Mouse (Mus musculus) C2C12 (cell line): Measurements from ENCODE around the gene Trim67. TPM values are rescaled to one million over a fixed set of nuclear protein-coding genes. Genes with fewer than 3 reads are reported as not detected.

Experiments used
- H3K27me3 ChIP-seq: one replicate; pipeline ENCODE4 v1.6.1; 2011; ENCODE audit not compliant: control insufficient read depth, insufficient read depth, insufficient read length
- H3K36me3 ChIP-seq: one replicate; pipeline ENCODE4 v1.6.1; 2011; ENCODE audit not compliant: control insufficient read depth, insufficient read depth
- H3K4me3 ChIP-seq: one replicate; pipeline ENCODE4 v1.5.1; 2011; ENCODE audit warnings: mild to moderate bottlenecking, control low read depth; ENCODE audit not compliant: poor library complexity, insufficient read depth, severe bottlenecking
- H3K79me2 ChIP-seq: one replicate; pipeline ENCODE4 v1.6.1; 2011; ENCODE audit not compliant: control insufficient read depth, insufficient read depth
- H3K79me3 ChIP-seq: one replicate; pipeline ENCODE4 v1.6.1; 2011; ENCODE audit warnings: low read depth, control low read depth
- H3ac ChIP-seq: one replicate; pipeline ENCODE3; 2011; ENCODE audit warnings: low read depth; ENCODE audit not compliant: control insufficient read depth, insufficient read length
- CEBPB ChIP-seq: IDR thresholded peaks from one replicate; pipeline ENCODE4 v1.6.1; 2011; ENCODE audit warnings: low read depth, mild to moderate bottlenecking, control low read depth, moderate library complexity
- CTCF ChIP-seq: IDR thresholded peaks from one replicate; pipeline ENCODE4 v1.5.1; 2011; ENCODE audit not compliant: control insufficient read depth, insufficient read depth, insufficient read length
- FOSL1 ChIP-seq: IDR thresholded peaks from one replicate; pipeline ENCODE4 v1.8.0; 2011; ENCODE audit warnings: mild to moderate bottlenecking, low read length; ENCODE audit not compliant: poor library complexity, insufficient read depth, severe bottlenecking
- MAX ChIP-seq: IDR thresholded peaks from one replicate; pipeline ENCODE4 v1.6.1; 2011; ENCODE audit warnings: mild to moderate bottlenecking, control low read depth
- MYOD1 ChIP-seq: IDR thresholded peaks from one replicate; pipeline ENCODE4 v1.6.1; 2011; ENCODE audit warnings: low read depth; ENCODE audit not compliant: control insufficient read depth, insufficient read length
- MYOG ChIP-seq: IDR thresholded peaks from one replicate; pipeline ENCODE4 v1.6.1; 2011; ENCODE audit not compliant: control insufficient read depth, insufficient read length; ENCODE audit errors: extremely low read depth
- USF1 ChIP-seq: IDR thresholded peaks from one replicate; pipeline ENCODE4 v1.6.1; 2011; ENCODE audit warnings: low read depth, mild to moderate bottlenecking, control low read depth, moderate library complexity
- polyA plus RNA-seq: library from polyadenylated mRNA; unstranded; fragments of >200 nt; fragmentation: generic; extraction: Trizol; gene quantifications from one replicate; pipeline ENCODE4 v1.2.1, GENCODE M21; 2012; ENCODE audit warnings: missing spikeins

The Trim67 gene
- polyA plus RNA-seq, 1 experiment: not detected

DNA sequence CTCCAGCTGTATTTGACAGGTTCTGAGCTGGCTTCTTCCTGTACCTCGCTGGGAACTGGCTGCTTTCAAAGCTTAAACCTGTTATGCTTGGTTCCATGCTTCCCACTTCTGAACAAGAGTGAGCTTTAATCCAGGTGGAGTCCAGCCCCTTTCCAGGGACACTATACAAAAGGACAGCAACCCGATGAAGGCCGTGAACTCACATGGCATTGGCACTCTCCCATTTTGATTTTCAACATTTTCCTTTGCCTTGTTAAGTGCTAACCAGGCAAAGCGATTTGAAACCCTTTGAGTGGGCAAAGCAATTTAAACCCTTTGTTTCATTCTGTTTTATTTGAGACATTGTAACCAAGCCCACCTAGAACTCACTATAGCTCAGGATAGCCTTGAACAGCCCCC lies 38.1 kb upstream of the Trim67 start:
- TF ChIP-seq CTCF (no peak), MYOG (no peak), MYOD1 (no peak), MAX (no peak), FOSL1 (no peak), USF1 (no peak), CEBPB (no peak)
- peaks cover 54% of the 10 kb centered on the region for H3K27me3 ChIP-seq

DNA sequence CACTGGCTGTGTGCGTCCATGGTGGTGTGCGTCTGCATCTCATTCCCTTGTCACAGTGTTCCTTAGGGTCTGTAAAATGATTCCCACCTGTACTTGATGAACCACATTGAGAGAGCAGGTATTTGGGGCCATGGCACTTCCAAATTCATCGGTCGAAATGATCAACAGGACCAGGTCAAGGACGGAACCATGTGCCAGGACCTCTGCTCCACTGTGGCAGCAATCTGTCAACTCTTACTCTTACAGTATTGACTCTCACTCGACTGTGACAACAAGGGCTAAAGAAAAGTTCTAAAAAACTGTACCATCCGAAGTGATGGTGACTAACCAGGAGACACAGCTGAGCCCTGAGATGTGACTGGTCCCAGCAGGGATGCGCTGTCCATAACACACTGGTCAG lies 37.4 kb upstream of the Trim67 start:
- peaks cover 57% of the 10 kb centered on the region for H3K27me3 ChIP-seq
- H3K79me2 ChIP-seq: no peaks in the 10 kb centered on the region
- H3K4me3 ChIP-seq: no peak overlapping the region
- TF ChIP-seq CEBPB (no peak), MAX (no peak), FOSL1 (no peak), CTCF (no peak), USF1 (no peak), MYOG (no peak), MYOD1 (no peak)
- H3K36me3 ChIP-seq: no peaks in the 10 kb centered on the region
- no peak overlapping the region for H3ac ChIP-seq
- no peaks in the 10 kb centered on the region for H3K79me3 ChIP-seq

More for the DNA sequence above, 38.1 kb upstream of the Trim67 start:
- Histone ChIP-seq H3K79me3 (no peaks in the 10 kb centered on the region), H3ac (no peak overlapping the region), H3K4me3 (no peak overlapping the region), H3K36me3 (no peaks in the 10 kb centered on the region), H3K79me2 (no peaks in the 10 kb centered on the region)

DNA sequence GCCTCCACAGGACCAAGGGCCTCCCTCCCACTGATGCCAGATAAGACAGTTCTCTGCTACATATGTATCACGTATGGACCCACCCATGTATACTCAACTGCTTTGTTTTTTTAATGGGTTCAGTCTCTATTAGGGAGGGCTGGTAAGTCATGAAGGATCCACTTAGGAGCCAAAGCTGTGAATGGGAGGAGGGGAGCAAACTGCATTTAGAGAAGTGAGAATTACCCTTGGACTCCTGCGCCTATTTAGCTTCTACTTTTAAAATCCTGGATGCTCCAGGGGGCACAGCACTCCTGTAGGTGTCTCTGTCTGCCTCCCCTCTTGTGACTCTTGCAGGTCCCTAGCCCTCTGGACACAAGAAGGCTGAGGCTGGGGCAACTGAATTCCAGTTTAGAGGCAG lies 36.7 kb upstream of the Trim67 start:
- no peak overlapping the region for H3ac ChIP-seq
- H3K4me3 ChIP-seq: no peak overlapping the region
- H3K27me3 ChIP-seq: peaks cover 56% of the 10 kb centered on the region
- no peaks in the 10 kb centered on the region for H3K79me3 ChIP-seq
- H3K36me3 ChIP-seq: no peaks in the 10 kb centered on the region
- TF ChIP-seq FOSL1 (no peak), MYOG (no peak), MAX (no peak), USF1 (no peak)
- no peaks in the 10 kb centered on the region for H3K79me2 ChIP-seq

DNA sequence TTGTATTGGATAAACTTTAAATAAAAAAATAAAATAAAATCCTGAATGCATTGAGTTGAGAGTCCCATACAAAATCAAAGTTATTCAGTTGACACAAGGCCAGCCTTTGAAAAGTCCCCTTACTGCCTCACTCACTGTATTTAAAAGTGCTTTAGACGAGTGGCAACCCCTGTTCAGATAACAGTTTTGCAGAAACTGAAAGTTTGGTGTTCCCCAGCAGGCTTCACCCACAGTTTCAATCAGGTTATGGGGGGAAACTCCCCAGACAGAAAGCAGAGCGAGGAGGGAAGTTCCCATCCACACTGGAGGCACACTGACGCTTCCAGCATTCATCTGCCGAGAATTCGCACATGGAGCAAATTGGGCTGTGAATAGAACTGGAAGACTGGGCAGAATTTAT lies 36.3 kb upstream of the Trim67 start:
- TF ChIP-seq MAX (no peak), MYOD1 (no peak), CTCF (no peak), MYOG (no peak), USF1 (no peak), CEBPB (no peak), FOSL1 (no peak)
- H3K79me2 ChIP-seq: no peaks in the 10 kb centered on the region
- H3ac ChIP-seq: no peak overlapping the region
- no peaks in the 10 kb centered on the region for H3K36me3 ChIP-seq
- peaks cover 56% of the 10 kb centered on the region for H3K27me3 ChIP-seq
- H3K79me3 ChIP-seq: no peaks in the 10 kb centered on the region
- H3K4me3 ChIP-seq: no peak overlapping the region

DNA sequence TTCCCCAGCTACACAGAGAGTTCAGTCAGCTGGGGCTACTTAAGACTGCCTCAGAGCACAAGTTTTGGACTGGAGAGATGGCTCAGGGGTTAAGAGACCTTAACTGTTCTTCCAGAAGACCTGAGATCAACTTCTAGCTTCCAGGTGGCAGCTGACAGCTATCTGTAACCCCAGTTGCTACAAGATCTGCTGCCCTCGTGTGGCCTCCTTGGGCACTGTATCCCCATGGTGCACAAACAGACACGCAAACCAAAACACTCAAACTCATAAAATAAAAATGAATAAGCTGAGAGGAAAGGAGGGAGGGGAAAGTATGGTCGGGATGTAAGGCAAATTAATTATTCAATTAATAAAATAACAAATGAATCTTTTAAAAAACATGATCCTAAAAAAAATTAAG lies 34.3 kb upstream of the Trim67 start:
- peaks cover 46% of the 10 kb centered on the region for H3K27me3 ChIP-seq
- no peaks in the 10 kb centered on the region for H3K79me3 ChIP-seq
- no peaks in the 10 kb centered on the region for H3K36me3 ChIP-seq
- no peak overlapping the region for H3K4me3 ChIP-seq
- H3ac ChIP-seq: no peak overlapping the region
- TF ChIP-seq MAX (no peak), CEBPB (no peak), USF1 (no peak), MYOG (no peak), MYOD1 (no peak), FOSL1 (no peak), CTCF (no peak)
- H3K79me2 ChIP-seq: no peaks in the 10 kb centered on the region

DNA sequence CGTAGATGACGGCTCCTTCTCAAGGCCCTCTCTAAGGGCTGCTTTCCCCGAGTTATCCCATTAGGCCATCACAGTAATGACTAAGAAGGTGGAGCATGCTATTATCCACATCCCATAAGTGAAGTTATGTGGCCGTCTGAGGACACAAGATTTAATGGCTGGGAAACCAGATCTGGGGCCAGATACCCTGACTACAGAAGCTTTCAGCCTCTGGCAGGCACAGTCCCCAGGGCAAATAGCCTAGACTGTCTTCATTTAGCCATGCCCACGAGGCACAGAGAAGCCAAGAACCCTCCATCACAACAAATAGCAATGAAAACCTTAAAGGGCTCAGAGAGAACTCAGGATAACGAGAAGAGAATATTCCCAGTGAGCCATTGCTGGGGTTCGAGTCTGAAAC lies 29.8 kb upstream of the Trim67 start:
- no peaks in the 10 kb centered on the region for H3K79me3 ChIP-seq
- H3K27me3 ChIP-seq: peaks cover 41% of the 10 kb centered on the region
- no peaks in the 10 kb centered on the region for H3K36me3 ChIP-seq
- no peak overlapping the region for H3K4me3 ChIP-seq
- H3K79me2 ChIP-seq: no peaks in the 10 kb centered on the region
- no peak for TF ChIP-seq CTCF
- no peak for TF ChIP-seq FOSL1
- TF ChIP-seq CEBPB: no peak
- TF ChIP-seq MYOD1: no peak
- no peak for TF ChIP-seq MAX
- TF ChIP-seq MYOG: no peak
- no peak for TF ChIP-seq USF1
- H3ac ChIP-seq: no peak overlapping the region
